Mouse (Mus musculus) layer of hippocampus, adult 9-10 months (tissue): Measurements from ENCODE around the gene Esp8.
"Not testable (repeated sequence)": the region's sequence is repeated elsewhere in the genome, so short reads cannot be mapped to it uniquely, and the experiment has no call there.

ENCODE experiments used
- DNase-seq: peaks from one replicate; pipeline ENCODE4 v3.0.0; 2022; ENCODE audit warnings: low spot score

Gene Esp8

DNA sequence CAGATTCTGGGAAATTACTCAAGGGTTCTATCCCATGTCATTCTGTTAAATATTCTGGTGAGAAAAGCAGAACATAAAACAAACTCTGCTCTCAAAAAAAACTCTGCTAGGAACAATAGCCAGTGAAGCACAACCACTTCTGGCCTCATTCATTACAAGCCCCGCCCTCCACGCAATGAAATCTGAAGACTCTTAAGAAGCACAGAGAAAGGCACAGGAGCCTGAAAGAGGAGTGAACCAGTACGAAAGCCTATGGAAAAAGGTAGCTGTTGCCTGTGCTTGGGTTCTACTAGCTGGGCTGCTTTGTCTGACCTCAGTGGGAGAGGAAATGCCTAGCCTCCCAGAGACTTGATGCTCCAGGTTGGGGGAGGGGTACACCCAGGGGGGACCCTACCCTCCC, at the start of gene Esp8:
TSS of gene Esp8 (plus strand) at position 205 of the 400 bp plus-strand sequence.
- no peak for DNase-seq

DNA sequence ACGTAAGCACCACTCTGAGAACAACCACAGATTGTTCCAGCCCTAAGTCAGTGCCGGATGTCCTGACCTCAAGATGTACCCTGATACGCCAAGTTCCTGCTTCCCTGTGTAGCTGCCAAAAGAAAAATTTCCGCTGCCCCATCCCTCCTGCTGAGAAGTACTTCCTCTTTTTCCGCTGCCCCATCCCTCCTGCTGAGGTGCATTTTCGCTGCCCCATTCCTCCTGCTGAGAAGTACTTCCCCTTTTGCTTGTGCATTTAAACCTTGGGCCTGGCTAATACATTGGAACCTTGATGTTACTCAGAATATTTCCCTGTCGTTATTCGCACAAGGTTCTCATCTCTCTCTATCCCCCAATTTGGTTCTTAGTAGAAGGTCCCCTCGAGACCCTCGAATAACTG, 36.3 kb upstream of the Esp8 start:
- not testable (repeated sequence) for DNase-seq

GRCm38 (mm10) chr17:40495468-40496185, 24.2 kb upstream of the Esp8 start:
- not testable (repeated sequence) for DNase-seq

DNA sequence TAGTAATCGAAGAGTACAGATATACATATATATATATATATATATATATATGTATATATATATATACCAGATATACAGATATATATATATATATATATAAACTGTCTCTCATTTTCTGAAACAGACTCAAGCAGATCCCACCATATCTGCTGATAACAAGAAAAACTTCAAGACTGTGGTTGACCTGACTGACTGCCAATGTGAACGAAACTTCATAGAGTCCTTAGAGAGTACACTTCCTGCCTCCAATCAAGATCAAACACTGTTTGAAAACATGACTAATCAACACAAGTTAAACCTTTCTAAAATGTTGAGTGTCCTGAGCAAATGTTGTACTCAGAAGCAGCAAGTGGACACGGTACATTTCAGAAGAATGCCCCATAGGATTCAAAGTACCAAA, 10.0 kb downstream of the Esp8 start:
- DNase-seq: no peak

- no peak for DNase-seq
Observed at GRCm38 (mm10) chr17:40531147-40531546, 11.3 kb downstream of the Esp8 start.

DNA sequence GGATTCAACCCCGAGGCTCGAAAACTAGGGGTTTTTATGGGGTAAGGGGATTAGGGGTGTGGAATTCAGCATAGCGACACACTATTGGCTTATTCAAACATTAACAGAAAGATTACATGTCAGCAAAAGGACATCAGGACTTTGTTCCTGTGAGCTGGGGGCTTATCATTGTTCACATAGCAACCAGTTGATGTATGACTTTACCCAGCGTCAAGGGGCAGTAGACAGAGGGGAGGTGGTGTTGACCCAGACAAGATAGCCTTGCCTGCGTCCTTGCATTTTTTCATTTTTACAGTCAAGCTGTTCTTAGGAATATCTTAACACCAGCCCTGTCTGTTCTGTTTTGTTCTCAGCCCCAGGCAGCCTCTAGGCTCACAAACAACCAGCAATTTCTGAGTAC, 27.2 kb downstream of the Esp8 start:
- not testable (repeated sequence) for DNase-seq

DNA sequence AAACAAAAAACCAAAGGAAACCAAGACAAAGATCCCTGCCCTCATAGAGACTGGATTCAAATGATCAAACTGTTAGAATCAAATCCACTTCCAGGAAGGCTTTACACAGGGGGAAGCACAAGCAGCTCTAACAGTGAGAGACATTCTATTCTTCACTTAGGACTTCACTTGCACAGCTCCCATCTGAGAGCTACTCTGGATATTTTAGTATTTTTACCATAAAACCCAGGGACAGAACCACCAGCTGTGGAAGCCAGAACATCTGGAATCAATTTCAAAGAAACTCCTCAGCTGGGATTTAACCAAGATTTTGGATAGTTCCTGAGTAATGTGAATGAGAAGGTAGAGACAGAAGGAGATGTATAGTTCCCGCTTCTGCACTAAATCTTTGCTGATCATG, 33.6 kb downstream of the Esp8 start:
- DNase-seq: no peak

DNA sequence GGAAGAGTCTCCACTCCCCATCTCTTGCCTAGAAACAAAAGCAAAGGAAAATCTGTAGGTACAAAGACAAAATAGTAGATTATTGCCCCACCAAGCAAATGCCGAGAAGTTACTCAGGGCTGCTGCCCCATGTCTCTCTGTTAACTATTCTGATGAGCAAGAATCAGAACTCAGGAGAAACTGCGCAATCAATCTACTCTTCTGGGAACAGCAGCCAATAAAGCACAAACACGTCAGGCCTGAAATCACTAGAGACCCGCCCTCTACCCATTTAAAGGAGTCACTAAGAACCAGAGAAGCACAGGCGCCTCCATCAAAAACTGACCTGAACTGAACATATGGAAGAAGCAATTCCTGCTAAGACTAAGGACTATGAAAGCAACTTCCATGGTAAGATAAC, 41.4 kb downstream of the Esp8 start, which contains the start of gene Esp6:
TSS of gene Esp6 (plus strand) at position 301 of the 400 bp plus-strand sequence.
- DNase-seq: no peak
